Mouse (Mus musculus): ENCODE data around the gene Asphd2.

DNA sequence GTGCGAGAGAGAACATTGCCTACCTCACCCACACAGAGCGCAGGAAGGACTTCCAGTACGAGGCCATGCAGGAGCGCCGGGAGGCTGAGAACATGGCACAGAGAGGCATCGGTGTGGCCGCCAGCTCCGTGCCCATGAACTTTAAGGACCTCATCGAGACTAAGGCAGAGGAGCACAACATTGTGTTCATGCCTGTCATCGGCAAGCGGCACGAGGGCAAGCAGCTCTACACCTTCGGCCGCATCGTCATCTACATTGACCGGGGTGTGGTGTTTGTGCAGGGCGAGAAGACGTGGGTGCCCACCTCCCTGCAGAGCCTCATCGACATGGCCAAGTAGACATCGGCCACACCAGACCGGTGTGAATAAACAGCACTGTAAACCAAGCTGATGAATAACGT is 57.7 kb downstream of the Asphd2 start:
- TF ChIP-seq CTCF (IDR thresholded peaks at IDR 0.05; ENCODE audit: borderline replicate concordance, control insufficient read depth, extremely low read depth, insufficient read depth, low read length, poor library complexity) (no peak), POLR2A (IDR thresholded peaks at IDR 0.05; ENCODE audit: control insufficient read depth, extremely low read depth, insufficient read depth, low read length, poor library complexity) (no peak)

Data from thymus, adult 2 months (tissue).